Mouse (Mus musculus): ENCODE data around the gene Pla2g6.

The Pla2g6 gene

GRCm38 (mm10) chr15:79328058-79328938 lies at the start of gene Pla2g6:
Gene Pla2g6, minus strand, starts transcription at chr15:79328390.
- peak; percentile 99 for DNase-seq

- peak; percentile 80 for DNase-seq
These were observed 49.5 kb upstream of the Pla2g6 start for GRCm38 (mm10) chr15:79377681-79378080.

- no peak for DNase-seq
These were observed 46.6 kb upstream of the Pla2g6 start for GRCm38 (mm10) chr15:79374760-79375159.

GRCm38 (mm10) chr15:79370281-79370843 lies 42.2 kb upstream of the Pla2g6 start:
- DNase-seq = no peak

- DNase-seq = no peak
These were observed 41.5 kb upstream of the Pla2g6 start for GRCm38 (mm10) chr15:79369452-79370280.

GRCm38 (mm10) chr15:79368861-79369440 lies 40.8 kb upstream of the Pla2g6 start:
- DNase-seq = no peak

- DNase-seq = peak; percentile 81
These were observed 40.2 kb upstream of the Pla2g6 start for GRCm38 (mm10) chr15:79368313-79368811.

GRCm38 (mm10) chr15:79366402-79366801 lies 38.2 kb upstream of the Pla2g6 start:
- DNase-seq = no peak

- DNase-seq = no peak
These were observed 36.9 kb upstream of the Pla2g6 start for GRCm38 (mm10) chr15:79365068-79365467.

GRCm38 (mm10) chr15:79364120-79364519 lies 35.9 kb upstream of the Pla2g6 start:
- no peak for DNase-seq

- DNase-seq = no peak
These were observed 32.8 kb upstream of the Pla2g6 start for GRCm38 (mm10) chr15:79361023-79361422.

GRCm38 (mm10) chr15:79360371-79360770 lies 32.2 kb upstream of the Pla2g6 start:
- DNase-seq = no peak

- DNase-seq = peak; percentile 59
These were observed 31.8 kb upstream of the Pla2g6 start for GRCm38 (mm10) chr15:79359954-79360353.

- no peak for DNase-seq
These were observed 29.9 kb upstream of the Pla2g6 start for GRCm38 (mm10) chr15:79357974-79358690.

- DNase-seq = peak; percentile 82
These were observed 29.1 kb upstream of the Pla2g6 start for GRCm38 (mm10) chr15:79357036-79357911.

- DNase-seq = no peak
These were observed 28.3 kb upstream of the Pla2g6 start for GRCm38 (mm10) chr15:79356481-79356880.

GRCm38 (mm10) chr15:79354619-79355018 lies 26.4 kb upstream of the Pla2g6 start:
- no peak for DNase-seq

GRCm38 (mm10) chr15:79353690-79354305 lies 25.6 kb upstream of the Pla2g6 start:
- no peak for DNase-seq

- no peak for DNase-seq
These were observed 24.3 kb upstream of the Pla2g6 start for GRCm38 (mm10) chr15:79352479-79352878.

- DNase-seq = peak; percentile 81
These were observed 23.2 kb upstream of the Pla2g6 start for GRCm38 (mm10) chr15:79351331-79351767.

- DNase-seq = no peak
These were observed 22.7 kb upstream of the Pla2g6 start for GRCm38 (mm10) chr15:79350866-79351265.
